Mouse (Mus musculus) telencephalon, adult 2 months (tissue): ENCODE results near the gene Cyp4a32.
"Not testable (repeated sequence)": the region's sequence is repeated elsewhere in the genome, so short reads cannot be mapped to it uniquely, and the experiment has no call there.

Experiments
- DNase-seq: peaks from one replicate; pipeline ENCODE4 v3.0.0-alpha.2; 2011; ENCODE audit warnings: low read depth, low spot score

Cyp4a32 gene

DNA sequence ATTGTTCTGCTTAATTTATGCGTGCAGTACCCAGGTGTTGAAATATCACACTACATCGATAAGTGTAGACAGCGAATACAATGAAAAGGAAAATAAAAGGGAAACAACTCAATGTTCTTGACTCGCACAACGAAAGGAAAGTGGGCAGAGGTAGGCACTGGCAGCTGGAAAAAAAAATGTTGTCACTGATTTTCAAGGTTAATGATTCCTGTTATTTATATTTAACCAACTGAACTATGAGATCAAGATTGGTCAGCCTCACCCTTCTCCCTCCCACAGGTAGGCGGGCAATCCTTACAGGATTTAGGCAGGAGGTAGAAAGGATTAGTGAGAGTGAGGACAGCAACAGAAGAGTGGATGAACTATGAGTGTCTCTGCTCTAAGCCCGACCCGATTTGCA, at the start of gene Cyp4a32:
TSS of gene Cyp4a32 (plus strand) at position 359 of the 400 bp plus-strand sequence.
- DNase-seq, result not testable (repeated sequence)

DNA sequence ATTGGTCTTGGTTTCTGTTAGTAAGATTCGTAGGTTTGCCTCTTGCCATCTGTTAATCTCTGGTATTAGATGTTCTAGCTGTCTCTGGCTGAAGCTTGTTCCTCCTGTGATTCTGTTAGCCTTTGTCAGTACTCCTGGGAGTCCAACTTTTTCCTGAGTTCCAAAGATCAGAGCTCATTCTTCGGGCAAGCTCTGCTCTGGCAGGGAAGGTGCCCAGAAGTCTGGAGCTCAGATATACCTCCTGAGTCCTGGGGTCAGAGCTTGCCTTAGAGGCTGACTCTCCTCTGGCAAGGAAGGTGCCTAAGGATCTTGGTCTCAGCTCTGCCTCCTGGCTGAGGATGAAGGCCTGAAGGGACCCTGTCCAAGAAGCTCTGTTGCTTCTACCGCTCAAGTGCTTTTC, 48.0 kb upstream of the Cyp4a32 start:
- DNase-seq, result no peak

DNA sequence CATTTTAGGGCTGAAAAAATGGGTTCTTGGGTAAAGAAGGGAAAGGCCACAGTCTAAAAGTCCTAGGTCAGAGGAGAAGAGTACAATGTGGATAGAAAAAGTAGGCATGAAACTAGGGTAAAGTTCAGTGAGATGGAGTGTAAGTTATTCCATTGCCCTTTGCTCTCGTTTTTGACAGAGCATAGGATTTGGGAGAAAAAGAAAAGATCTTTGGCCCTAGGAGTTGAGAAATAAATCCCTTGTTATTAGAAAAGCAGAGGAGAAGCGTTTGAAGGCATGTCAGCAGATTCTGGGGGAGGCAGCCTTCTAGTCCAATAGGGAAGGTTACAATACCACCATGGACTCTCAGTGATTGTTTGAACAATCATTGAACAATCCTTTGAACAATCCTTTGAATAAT, 45.3 kb upstream of the Cyp4a32 start:
- no peak for DNase-seq

- DNase-seq, result no peak
Observed at GRCm38 (mm10) chr4:115557861-115558561, 42.8 kb upstream of the Cyp4a32 start.

- not testable (repeated sequence) for DNase-seq
Observed at GRCm38 (mm10) chr4:115561236-115561635, 39.5 kb upstream of the Cyp4a32 start.

DNA sequence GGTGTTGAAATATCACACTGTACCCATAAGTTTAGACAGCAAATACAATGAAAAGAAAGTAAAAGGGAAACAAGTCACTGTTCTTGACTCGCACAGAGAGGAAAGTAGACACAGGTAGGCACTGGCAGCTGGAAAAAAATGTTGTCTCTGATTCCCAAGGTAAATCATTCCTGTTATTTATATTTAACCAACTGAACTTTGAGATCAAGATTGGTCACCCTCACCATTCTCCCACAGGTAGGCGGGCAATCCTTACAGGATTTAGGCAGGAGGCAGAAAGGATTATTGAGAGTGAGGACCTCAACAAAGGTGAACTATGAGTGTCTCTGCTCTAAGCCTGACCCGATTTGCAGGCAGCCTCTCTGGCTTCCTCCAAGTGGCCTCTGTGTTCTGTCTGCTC, 37.4 kb upstream of the Cyp4a32 start, which contains the start of gene Cyp4a31:
TSS of gene Cyp4a31 (plus strand) at position 249 of the 400 bp plus-strand sequence.
- no peak for DNase-seq

- DNase-seq, result not testable (repeated sequence)
Observed at GRCm38 (mm10) chr4:115564469-115565225, 36.1 kb upstream of the Cyp4a32 start.

- DNase-seq, result no peak
Observed at GRCm38 (mm10) chr4:115575255-115575654, 25.5 kb upstream of the Cyp4a32 start.

DNA sequence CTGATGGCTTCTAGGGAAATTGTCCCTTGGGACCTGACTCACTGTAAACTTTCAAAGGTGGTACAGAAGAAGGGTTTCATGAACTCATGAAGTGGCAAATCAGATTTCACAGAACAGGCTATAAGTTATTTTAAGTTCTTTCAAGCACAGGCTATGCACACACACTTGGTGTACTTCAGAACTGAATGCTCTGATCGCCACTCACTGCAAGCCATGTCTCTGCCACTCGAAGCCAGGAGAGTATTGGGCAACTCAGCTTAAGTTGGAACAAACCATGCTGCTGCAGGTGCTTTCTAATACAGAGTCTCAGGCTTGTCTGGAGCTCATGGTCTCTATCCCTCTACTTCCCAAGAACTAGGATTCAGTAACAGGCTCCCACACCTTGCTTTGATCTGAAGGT, 25.0 kb upstream of the Cyp4a32 start:
- DNase-seq, result no peak

DNA sequence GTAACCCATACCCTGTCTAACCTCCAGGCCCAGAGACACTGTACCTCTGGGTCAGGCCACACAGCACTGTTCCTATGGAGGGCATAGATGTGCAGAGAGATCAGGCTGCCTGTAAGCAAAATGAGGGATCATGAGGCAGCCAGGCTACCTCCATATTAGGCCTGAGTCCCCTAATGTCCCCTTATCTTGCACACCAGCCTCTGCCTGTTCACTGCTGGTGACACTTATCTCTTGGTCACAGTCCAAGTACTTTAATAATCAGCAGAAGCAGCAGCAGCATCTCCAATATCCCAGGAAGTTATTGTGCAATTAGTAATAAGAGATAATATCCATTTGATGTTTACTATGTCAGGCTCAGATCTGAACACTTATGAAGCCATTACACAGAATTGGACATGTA, 17.7 kb upstream of the Cyp4a32 start:
- DNase-seq, result no peak

- no peak for DNase-seq
Observed at GRCm38 (mm10) chr4:115596357-115596756, 4.4 kb upstream of the Cyp4a32 start.

DNA sequence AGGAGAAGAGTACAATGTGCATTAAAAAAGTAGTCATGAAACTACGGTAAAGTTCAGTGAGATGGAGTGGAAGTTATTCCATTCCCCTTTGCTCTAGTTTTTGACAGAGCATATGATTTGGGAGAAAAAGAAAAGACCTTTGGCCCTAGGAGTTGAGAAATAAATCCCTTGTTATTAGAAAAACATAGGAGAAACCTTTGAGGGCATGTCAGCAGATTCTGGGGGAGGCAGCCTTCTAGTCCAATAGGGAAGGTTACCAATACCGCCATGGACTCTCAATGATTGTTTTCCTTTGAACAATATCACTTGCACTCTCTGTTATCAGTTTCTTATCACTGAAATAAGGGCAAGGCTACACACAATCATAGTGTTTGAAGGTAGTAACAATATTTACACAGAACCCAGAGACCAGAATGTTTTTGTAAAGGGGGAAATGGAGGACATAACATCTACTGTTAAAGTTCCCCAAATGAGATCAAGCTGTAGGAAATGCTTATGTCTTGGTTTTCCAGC, 3.9 kb upstream of the Cyp4a32 start:
- DNase-seq, result no peak

GRCm38 (mm10) chr4:115614005-115614404, 13.2 kb downstream of the Cyp4a32 start:
- no peak for DNase-seq

DNA sequence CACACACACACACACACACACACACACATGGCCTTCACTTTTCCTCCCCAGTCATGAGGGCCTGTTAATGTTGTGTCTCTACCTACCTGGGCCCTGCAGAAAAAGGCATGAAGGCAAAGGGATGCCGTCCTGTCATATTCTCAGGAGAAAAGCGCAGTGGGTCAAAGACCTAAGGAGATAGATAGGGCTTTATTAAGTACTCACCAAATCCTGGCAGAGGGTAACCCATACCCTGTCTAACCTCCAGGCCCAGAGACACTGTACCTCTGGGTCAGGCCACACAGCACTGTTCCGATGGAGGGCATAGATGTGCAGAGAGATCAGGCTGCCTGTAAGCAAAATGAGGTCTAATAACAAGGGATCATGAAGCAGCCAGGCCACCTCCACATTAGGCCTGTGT, 24.8 kb downstream of the Cyp4a32 start:
- DNase-seq, result not testable (repeated sequence)

GRCm38 (mm10) chr4:115642967-115643754, 42.4 kb downstream of the Cyp4a32 start:
- DNase-seq, result no peak

DNA sequence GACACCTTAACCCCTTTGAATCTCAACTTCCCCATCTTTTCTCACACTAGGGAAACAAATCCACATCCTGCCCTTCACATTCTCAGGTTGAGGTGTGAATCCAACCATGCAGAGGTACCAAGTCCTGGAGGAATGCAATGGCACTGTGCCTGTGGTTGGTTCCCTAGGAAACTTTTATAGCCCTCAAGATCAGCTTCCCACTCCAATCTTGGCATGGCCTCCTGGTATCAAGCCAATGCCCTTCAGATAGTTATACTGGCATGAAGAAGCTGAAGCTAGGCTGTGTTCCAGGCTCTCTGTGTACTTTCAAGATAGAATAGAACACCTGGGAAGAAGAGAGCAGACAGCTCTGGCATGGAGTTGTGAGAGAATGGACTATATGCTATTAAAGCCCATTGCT, 44.6 kb downstream of the Cyp4a32 start:
- no peak for DNase-seq

GRCm38 (mm10) chr4:115647580-115647979, 46.8 kb downstream of the Cyp4a32 start, which contains the start of gene Cyp4b1:
Gene Cyp4b1 (minus strand): TSS chr4:115647723.
- no peak for DNase-seq

DNA sequence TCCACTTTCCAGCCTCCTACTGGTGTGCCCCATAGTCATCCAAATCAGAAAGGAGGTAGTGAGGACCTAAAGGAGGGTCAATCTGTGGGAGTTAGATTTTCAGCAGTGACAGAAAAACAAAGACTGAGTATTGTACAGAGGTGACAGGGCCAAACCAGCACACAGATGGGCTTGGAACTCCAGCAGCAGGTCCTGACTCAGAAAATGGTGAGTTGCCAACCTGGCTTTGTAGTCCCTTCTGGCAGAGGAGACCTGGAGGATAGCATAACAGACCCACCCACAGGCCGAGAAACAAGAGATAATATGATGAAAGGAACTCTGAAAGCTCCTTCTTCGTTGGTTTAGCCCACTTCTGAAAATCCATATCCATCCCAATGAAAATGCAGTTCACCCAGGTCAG, 48.0 kb downstream of the Cyp4a32 start:
- DNase-seq, result no peak

- DNase-seq, result no peak
Observed at GRCm38 (mm10) chr4:115649344-115649743, 48.6 kb downstream of the Cyp4a32 start.

DNA sequence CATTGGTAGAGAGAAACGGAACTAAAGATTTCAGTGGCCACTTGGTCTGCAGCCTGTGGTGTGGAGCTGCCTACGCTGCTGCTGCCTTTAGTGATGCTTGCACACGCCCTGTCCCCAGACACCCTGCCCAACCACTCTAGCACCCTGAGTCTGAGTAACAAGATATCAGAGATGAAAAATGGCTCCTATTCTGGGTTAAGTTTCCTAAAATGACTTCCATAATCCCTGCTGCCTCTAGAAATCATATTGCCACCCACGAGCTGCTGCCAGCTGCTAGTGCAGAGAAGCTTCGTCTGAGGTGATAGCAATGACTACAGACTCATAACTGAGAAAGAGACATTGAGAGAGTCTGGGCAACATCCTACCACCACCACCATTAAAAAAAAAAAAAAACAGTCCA, 50.1 kb downstream of the Cyp4a32 start:
- DNase-seq, result peak; percentile 72

DNA sequence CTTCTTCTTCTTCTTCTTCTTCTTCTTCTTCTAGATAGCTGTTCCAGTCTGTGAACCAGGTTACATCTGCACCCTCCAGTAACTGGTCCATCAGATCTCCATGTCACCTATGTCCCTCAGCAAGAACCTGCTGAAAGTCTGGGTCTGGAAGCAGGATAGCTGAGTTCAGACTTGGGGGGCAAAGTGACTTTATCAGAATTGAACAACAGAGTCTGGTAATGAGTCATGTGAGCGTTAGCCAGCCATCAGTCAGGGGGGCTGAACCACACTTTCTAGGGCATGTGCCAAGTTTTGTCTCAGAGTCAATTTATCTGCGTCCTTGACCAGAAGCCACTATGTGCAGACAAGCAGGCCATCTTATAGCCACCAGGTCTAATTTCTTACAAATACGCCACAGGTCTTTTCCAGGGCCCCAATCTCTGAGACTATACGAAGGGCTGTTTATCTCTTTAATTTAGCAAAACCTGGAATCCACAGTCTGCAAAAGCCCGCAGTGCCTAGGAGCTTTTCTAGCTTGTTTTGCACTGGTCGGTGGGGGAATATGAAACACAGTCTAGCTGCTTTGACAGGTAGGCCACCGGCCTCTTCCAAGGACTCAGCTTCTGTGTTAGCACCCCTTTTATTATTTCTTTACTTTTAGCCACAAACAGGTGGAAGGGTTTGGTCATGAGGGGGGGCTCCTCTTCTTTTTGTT, 55.2 kb downstream of the Cyp4a32 start:
- DNase-seq, result not testable (repeated sequence)
